ENCODE assay signal across 8 mouse cellular contexts in genomic region chr1:181353200-181354097, GRCm38 (mm10). TPM values are rescaled to one million over a fixed set of nuclear protein-coding genes. Genes with fewer than 3 reads are reported as not detected.
A peak's percentile ranks its signal among the peaks of the same experiment; 100 is the strongest.
DNase-seq lines count a peak whose midpoint lies in the region; ATAC-seq and TF ChIP-seq lines count a peak whose summit lies in the region.

No protein-coding gene starts in this region.

- WGBS in forebrain, embryonic 15.5 days, result 2% methylated on average over 33 of the region's 33 CpGs
- WGBS in liver, embryonic 12.5 days (ENCODE audit: insufficient replicate concordance), result 2% methylated on average over 33 of the region's 33 CpGs

- intact Hi-C loops in left cerebral cortex, adult 2 months (cut with DNase I), result loop anchor here (5.0 kb wide), 1 partner anchor 76 kb away; no protein-coding TSS in a partner anchor

- peak overlapping the region; percentile 56 for H3K9ac ChIP-seq in forebrain, embryonic 15.5 days (replicated peaks)
- H3K9ac ChIP-seq in liver, embryonic 12.5 days, result no peak overlapping the region

- H3K9me3 ChIP-seq in forebrain, embryonic 15.5 days, result no peaks in the 10 kb centered on the region
- H3K9me3 ChIP-seq in liver, embryonic 12.5 days (replicated peaks), result no peaks in the 10 kb centered on the region

- peaks cover 10% of the 10 kb centered on the region; the same call in 1 of the 2 replicates for H3K27me3 ChIP-seq in forebrain, embryonic 15.5 days
- H3K27me3 ChIP-seq in liver, embryonic 12.5 days (replicated peaks), result peaks cover 89% of the 10 kb centered on the region

- no peaks in the 10 kb centered on the region for H3K36me3 ChIP-seq in forebrain, embryonic 15.5 days
- H3K36me3 ChIP-seq in liver, embryonic 12.5 days, result no peaks in the 10 kb centered on the region

- DNase-seq in left cerebral cortex, adult 2 months (ENCODE audit: extremely low spot score in 1 of 2, low spot score in 2 of 2), result peak in 1 of 2 experiments; percentile 31
- no peak for DNase-seq in left cerebral cortex, adult 9 months (ENCODE audit: low spot score in 2 of 2)
- DNase-seq in retina, embryonic 14.5 days (ENCODE audit: low spot score), result peak; percentile 37
- no peak for DNase-seq in urinary bladder, postnatal 14 days (ENCODE audit: low spot score)
- no peak for DNase-seq in spleen, postnatal 36 days (ENCODE audit: low spot score in 2 of 2)

- peak; percentile 71 for ATAC-seq in common myeloid progenitor, adult 5-6 weeks (replicated peaks; ENCODE audit: low read depth, poor library complexity, severe bottlenecking)
- peak; percentile 27; the same call in 1 of the 2 replicates for ATAC-seq in forebrain, embryonic 15.5 days (replicated peaks)
- no peak for ATAC-seq in liver, embryonic 12.5 days

- peak overlapping the region; percentile 75 for H3K27ac ChIP-seq in left cerebral cortex, adult 2 months
- H3K27ac ChIP-seq in forebrain, embryonic 15.5 days (replicated peaks), result peak overlapping the region; percentile 41; the same call in 1 of the 2 replicates
- no peak overlapping the region for H3K27ac ChIP-seq in liver, embryonic 12.5 days

- peak overlapping the region; percentile 65 for H3K4me3 ChIP-seq in left cerebral cortex, adult 2 months
- peak overlapping the region; percentile 49 for H3K4me3 ChIP-seq in forebrain, embryonic 15.5 days
- H3K4me3 ChIP-seq in liver, embryonic 12.5 days, result peak overlapping the region; percentile 53

- TF ChIP-seq CTCF in left cerebral cortex, adult 2 months (IDR thresholded peaks at IDR 0.05), result no peak

- peaks cover 21% of the 10 kb centered on the region for H3K4me1 ChIP-seq in forebrain, embryonic 15.5 days
- H3K4me1 ChIP-seq in liver, embryonic 12.5 days, result peaks cover 20% of the 10 kb centered on the region

- peak overlapping the region; percentile 86 for H3K4me2 ChIP-seq in forebrain, embryonic 15.5 days (replicated peaks)
- H3K4me2 ChIP-seq in liver, embryonic 12.5 days, result peak overlapping the region; percentile 77

RNA-seq across cellular contexts. Expression of gene Cnih3, which starts 1.0 kb away (rescaled TPM):
- total RNA-seq in left cerebral cortex, adult 2 months (2021), result 10 to 100 TPM; 76.9 to 78.0 TPM
- 0.09 TPM in 1 of 2 replicates, not detected in the other for total RNA-seq in common myeloid progenitor, adult 5-6 weeks (2017)
- 39.4 and 42.7 TPM in 2 replicates for polyA plus RNA-seq in forebrain, embryonic 15.5 days (2015; fragmentation: Nextera tagmentation; extraction: Ambion mirVana)
- polyA plus RNA-seq in liver, embryonic 12.5 days (2016; fragmentation: Nextera tagmentation; extraction: Ambion mirVana), result 0.05 TPM in 2 replicates

Comparison
In these comparisons a context has a peak if more than half of its experiments do, and no peak if none do; other contexts are left out.
1. RNA of gene Cnih3, which starts 1.0 kb away (total RNA-seq): 76.9 to 78.0 TPM in left cerebral cortex, adult 2 months; 0.09 TPM in common myeloid progenitor, adult 5-6 weeks; every median in the first group is over 10 times any median in the second.
2. Peak in every context shown above with its lines, with median percentiles within 50 percentile points of each other: H3K4me3 ChIP-seq.